Mouse (Mus musculus) liver, embryonic 13.5 days (tissue): ENCODE data around the gene Tmem190. TPM values are rescaled to one million over a fixed set of nuclear protein-coding genes. Genes with fewer than 3 reads are reported as not detected.
"Not testable (repeated sequence)": the region's sequence is repeated elsewhere in the genome, so short reads cannot be mapped to it uniquely, and the experiment has no call there.

Experiments
- ATAC-seq: fragments of 200-750 bp; cut with Nextera tagmentation; 2 replicates; pipeline ENCODE4 v1.8.0; 2017; ENCODE audit warnings: low read depth, mild to moderate bottlenecking, moderate number of reproducible peaks, moderate library complexity
- DNase-seq: peaks from one replicate; pipeline ENCODE4 v3.0.0; 2022
- H3K27ac ChIP-seq: fragments of 300-500 bp; sonication (generic); 2 replicates; pipeline ENCODE4 v1.5.1; 2015; ENCODE audit warnings: moderate library complexity, mild to moderate bottlenecking, inconsistent platforms
- H3K27me3 ChIP-seq: fragments of 300-500 bp; sonication (generic); 2 replicates; pipeline ENCODE4 v1.6.1; 2015; ENCODE audit warnings: mild to moderate bottlenecking, inconsistent platforms
- H3K36me3 ChIP-seq: fragments of 300-500 bp; sonication (generic); 2 replicates; pipeline ENCODE4 v1.6.1; 2015; ENCODE audit warnings: mild to moderate bottlenecking, inconsistent platforms
- H3K4me1 ChIP-seq: fragments of 300-500 bp; sonication (generic); replicated peaks from 2 replicates; pipeline ENCODE4 v1.6.1; 2015; ENCODE audit warnings: inconsistent platforms
- H3K4me2 ChIP-seq: fragments of 300-500 bp; sonication (generic); 2 replicates; pipeline ENCODE4 v1.6.1; 2015; ENCODE audit warnings: inconsistent platforms, mild to moderate bottlenecking, moderate library complexity
- H3K4me3 ChIP-seq: fragments of 300-500 bp; sonication (generic); replicated peaks from 2 replicates; pipeline ENCODE4 v1.5.1; 2015; ENCODE audit warnings: mild to moderate bottlenecking, inconsistent platforms
- H3K9ac ChIP-seq: fragments of 300-500 bp; sonication (generic); 2 replicates; pipeline ENCODE4 v1.6.1; 2015; ENCODE audit warnings: mild to moderate bottlenecking, inconsistent platforms
- H3K9me3 ChIP-seq: fragments of 300-500 bp; sonication (generic); replicated peaks from 2 replicates; pipeline ENCODE4 v1.6.1; 2016; ENCODE audit warnings: inconsistent platforms
- WGBS: fragments of 180-500 bp; shearing (Covaris S2); methylation state at CpG from one replicate; pipeline ENCODE4 v1.1.7; 2015; ENCODE audit not compliant: insufficient replicate concordance; 5-methylcytosine and 5-hydroxymethylcytosine counted together
- polyA plus RNA-seq: library from polyadenylated mRNA; unstranded; fragments of >200 nt; fragmentation: Nextera tagmentation; extraction: Ambion mirVana; gene quantifications from 2 replicates; pipeline ENCODE4 v1.2.1, GENCODE M21; 2015

Tmem190 gene
- polyA plus RNA-seq, 1 experiment from 2014 or later = 0.44 TPM

DNA sequence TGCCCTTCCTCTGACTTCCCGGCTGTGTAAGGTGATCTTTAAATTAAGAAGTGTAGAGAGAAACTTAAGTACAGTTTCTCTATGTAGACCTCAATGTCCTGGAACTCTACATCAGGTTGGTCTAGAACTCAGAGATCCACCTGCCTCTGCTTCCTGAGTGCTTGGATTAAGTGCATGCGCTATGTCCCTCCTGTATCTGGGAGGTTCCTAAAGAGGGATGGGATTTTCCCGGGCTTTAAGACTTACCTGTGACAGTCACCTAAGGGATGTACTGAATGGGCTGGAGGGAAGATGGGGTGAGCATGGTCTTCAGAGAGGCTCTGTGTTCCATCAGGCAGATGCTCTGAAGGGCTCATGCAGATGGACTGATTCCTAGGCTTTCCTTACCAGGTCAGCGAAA is 10.9 kb downstream of the Tmem190 start:
- H3K4me2 ChIP-seq = peak overlapping the region; percentile 82
- peak overlapping the region; percentile 95 for H3K27ac ChIP-seq
- no peaks in the 10 kb centered on the region for H3K27me3 ChIP-seq
- H3K9me3 ChIP-seq = no peaks in the 10 kb centered on the region
- H3K4me1 ChIP-seq = peaks cover 49% of the 10 kb centered on the region
- DNase-seq = no peak
- peaks cover 47% of the 10 kb centered on the region for H3K36me3 ChIP-seq
- peak overlapping the region; percentile 92 for H3K4me3 ChIP-seq
- WGBS = 23% methylated on average over 4 of the region's 4 CpGs
- H3K9ac ChIP-seq = peak overlapping the region; percentile 96
- ATAC-seq = no peak

DNA sequence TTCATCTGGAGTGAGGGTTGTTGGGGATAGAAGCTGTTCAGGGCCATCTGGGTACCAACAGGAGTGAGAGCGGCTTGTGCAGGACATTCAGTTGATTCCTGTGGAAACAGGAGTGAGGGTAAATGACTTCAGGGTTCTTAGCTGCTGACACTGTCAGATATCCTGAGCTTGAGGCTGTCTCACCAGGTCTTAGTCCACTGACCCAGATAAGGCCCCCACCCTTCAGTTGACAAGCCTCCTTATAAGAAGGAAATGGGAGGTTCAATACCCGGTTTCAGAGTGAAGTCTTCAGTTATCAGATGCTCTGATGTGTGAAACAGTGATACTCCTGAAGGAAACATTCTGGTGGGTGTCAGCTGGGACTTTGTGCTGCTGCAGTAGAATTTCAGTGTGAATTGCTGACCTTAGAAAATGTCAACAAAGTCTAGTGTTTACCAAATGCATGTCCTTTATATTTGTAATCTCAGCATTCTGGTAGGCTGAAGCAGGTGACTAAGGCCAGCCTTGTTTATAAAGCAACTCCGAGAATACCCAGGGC is 12.0 kb downstream of the Tmem190 start:
- 50% methylated on average over 3 of the region's 3 CpGs for WGBS
- Histone ChIP-seq H3K9ac (peak overlapping the region; percentile 96), H3K4me2 (peak overlapping the region; percentile 82), H3K27ac (peak overlapping the region; percentile 95), H3K9me3 (no peaks in the 10 kb centered on the region), H3K27me3 (no peaks in the 10 kb centered on the region), H3K36me3 (peaks cover 53% of the 10 kb centered on the region), H3K4me3 (peak overlapping the region; percentile 92), H3K4me1 (peaks cover 41% of the 10 kb centered on the region)
- ATAC-seq (0 out of 2 replicates have a peak, but pooled peaks have one; percentile 4), DNase-seq (no peak)

DNA sequence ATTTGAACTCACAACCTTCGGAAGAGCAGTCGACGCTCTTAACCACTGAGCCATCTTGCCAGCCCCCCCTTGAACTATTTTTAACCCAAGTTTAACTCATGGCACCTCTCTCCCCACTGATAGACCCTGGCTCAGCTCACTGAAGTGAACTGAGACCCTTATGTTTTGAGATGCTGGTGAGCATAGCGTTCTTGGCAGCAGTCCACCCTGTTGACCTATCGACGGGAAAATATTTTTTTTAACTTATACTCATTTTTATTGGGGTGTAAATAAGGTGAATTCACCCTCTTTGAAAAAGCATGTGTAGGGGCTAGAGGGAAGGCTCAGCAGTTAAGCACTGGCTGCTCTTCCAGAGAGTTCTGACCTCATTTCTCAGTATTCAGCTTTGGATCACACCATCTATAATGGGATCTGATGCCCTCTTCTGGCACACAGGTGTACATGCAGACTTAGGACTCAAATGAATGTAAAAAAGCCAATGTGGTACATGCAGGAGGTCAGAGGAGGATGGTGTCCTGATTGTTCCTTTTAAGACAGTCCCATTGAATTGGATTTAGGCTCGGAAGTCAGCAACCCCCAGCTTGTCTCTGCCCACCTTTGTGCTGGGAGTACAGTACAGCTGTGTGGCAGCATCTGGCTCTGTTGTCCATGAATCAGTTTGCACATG is 13.2 kb downstream of the Tmem190 start:
- H3K27me3 ChIP-seq = no peaks in the 10 kb centered on the region
- no peak for DNase-seq
- H3K36me3 ChIP-seq = peaks cover 53% of the 10 kb centered on the region
- no peak overlapping the region; the same call in none of the 2 replicates for H3K27ac ChIP-seq
- H3K4me1 ChIP-seq = peaks cover 35% of the 10 kb centered on the region
- H3K9ac ChIP-seq = no peak overlapping the region
- ATAC-seq = no peak
- WGBS = 66% methylated on average over 7 of the region's 7 CpGs
- no peak overlapping the region for H3K4me3 ChIP-seq
- H3K4me2 ChIP-seq = no peak overlapping the region
- H3K9me3 ChIP-seq = no peaks in the 10 kb centered on the region

DNA sequence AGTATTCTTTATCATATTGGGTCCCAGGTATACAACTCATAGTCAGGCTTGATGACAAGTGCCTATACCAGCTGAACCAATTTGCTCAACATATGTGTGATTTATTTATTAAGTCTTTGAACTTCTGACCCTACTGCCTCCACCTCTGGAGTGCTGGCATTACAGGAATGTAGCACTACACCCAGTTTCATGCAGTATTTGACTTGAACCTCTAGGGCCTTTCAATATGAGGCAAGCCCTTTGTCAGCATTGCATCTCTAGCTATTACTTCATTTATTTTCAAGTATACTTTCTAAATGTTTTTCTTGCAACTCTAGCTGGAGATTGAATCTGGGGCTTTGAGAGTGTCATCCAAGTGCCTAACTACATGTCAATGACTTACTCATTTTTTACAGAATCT is 19.5 kb downstream of the Tmem190 start:
- no peak for ATAC-seq
- Histone ChIP-seq H3K4me1 (peaks cover 13% of the 10 kb centered on the region), H3K27me3 (no peaks in the 10 kb centered on the region), H3K27ac (no peak overlapping the region), H3K4me2 (no peak overlapping the region), H3K9me3 (no peaks in the 10 kb centered on the region), H3K4me3 (no peak overlapping the region), H3K9ac (no peak overlapping the region), H3K36me3 (peaks cover 64% of the 10 kb centered on the region)
- no peak for DNase-seq

DNA sequence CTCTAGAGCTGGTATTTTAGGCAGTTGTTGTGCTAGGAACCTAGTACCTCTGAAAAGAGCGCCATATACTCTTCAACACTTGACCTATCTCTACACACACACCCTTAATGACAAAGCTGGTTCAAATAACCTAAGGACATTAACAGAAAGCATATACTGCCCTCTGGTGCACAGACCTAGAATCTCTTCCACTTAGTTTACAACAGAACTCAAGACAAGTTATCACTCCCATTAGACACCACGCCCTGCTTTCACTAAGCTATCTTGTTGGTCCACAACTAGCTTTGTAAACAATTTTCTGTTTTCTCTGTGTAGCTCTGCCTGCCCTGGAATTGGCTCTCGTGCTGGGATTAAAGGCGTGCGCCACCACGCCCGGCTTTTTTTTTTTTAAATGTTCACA is 24.0 kb downstream of the Tmem190 start:
- WGBS = 39% methylated on average over 7 of the region's 7 CpGs
- Histone ChIP-seq H3K36me3 (peaks cover 84% of the 10 kb centered on the region), H3K27ac (peak overlapping the region; percentile 86)

DNA sequence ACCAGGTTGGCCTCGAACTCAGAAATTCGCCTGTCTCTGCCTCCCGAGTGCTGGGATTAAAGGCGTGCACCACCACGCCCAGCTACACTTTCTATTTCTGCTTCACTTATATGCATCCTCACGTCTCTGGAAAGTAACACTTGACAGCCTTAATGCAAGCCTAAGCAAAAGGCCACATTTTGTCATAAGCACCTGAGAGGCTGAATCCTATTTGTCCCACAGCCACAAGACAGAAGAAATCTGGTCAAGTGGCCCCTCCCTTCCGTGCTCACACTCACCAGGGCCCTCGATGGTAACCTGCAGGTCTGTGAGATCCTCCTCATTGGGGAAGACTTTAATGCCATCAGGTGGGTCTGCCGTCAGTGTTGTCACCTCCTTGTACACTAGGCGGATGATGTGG is 28.4 kb downstream of the Tmem190 start:
- ATAC-seq, H3K9me3 ChIP-seq, DNase-seq, H3K27me3 ChIP-seq: not testable (repeated sequence)
- peaks cover 55% of the 10 kb centered on the region for H3K4me1 ChIP-seq
- H3K4me2 ChIP-seq = peak overlapping the region; percentile 89
- H3K36me3 ChIP-seq = peaks cover 51% of the 10 kb centered on the region
- peak overlapping the region; percentile 92 for H3K27ac ChIP-seq
- H3K9ac ChIP-seq = peak overlapping the region; percentile 100
- WGBS = 15% methylated on average over 10 of the region's 10 CpGs
- peak overlapping the region; percentile 88 for H3K4me3 ChIP-seq

More for the DNA sequence above, 24.0 kb downstream of the Tmem190 start:
- Histone ChIP-seq H3K4me2 (peak overlapping the region; percentile 31), H3K4me1 (peaks cover 50% of the 10 kb centered on the region), H3K4me3 (0 out of 2 replicates have a peak overlapping the region, but pooled peaks have one; percentile 2), H3K9ac (peak overlapping the region; percentile 7; the same call in 1 of the 2 replicates), H3K27me3 (no peaks in the 10 kb centered on the region), H3K9me3 (no peaks in the 10 kb centered on the region)
- peak; percentile 85 for ATAC-seq
- peak; percentile 70 for DNase-seq

DNA sequence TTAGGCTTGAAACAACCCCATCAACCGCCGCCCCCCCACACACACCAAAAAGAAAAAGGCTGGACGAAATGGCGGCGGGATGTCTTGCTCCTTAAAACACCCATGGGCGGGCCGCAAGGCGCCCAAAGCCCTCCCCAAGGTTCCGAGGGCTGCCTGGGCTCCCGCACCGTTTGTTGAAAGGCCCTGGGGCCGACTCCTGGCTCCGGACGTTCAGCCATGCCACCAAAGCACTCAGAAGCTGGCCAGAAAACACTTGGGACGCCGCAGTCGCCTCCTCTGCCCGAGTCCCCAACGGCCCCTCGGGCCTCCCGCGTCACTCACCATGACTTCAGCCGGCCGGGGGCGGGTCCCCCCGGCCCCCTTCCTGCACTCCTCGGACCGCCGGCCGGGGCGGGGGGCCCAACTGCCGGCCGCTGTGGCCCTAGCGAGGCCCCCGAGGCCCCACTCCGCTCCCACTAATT is 29.1 kb downstream of the Tmem190 start:
- peak overlapping the region; percentile 100 for H3K9ac ChIP-seq
- H3K27ac ChIP-seq = peak overlapping the region; percentile 92
- H3K27me3 ChIP-seq = no peaks in the 10 kb centered on the region
- H3K4me2 ChIP-seq = peak overlapping the region; percentile 89
- peak overlapping the region; percentile 88 for H3K4me3 ChIP-seq
- ATAC-seq = no peak; the same call in 1 of the 2 replicates
- H3K36me3 ChIP-seq = peaks cover 44% of the 10 kb centered on the region
- H3K9me3 ChIP-seq = no peaks in the 10 kb centered on the region
- 1% methylated on average over 30 of the region's 36 CpGs for WGBS
- peaks cover 48% of the 10 kb centered on the region for H3K4me1 ChIP-seq
- DNase-seq = no peak

DNA sequence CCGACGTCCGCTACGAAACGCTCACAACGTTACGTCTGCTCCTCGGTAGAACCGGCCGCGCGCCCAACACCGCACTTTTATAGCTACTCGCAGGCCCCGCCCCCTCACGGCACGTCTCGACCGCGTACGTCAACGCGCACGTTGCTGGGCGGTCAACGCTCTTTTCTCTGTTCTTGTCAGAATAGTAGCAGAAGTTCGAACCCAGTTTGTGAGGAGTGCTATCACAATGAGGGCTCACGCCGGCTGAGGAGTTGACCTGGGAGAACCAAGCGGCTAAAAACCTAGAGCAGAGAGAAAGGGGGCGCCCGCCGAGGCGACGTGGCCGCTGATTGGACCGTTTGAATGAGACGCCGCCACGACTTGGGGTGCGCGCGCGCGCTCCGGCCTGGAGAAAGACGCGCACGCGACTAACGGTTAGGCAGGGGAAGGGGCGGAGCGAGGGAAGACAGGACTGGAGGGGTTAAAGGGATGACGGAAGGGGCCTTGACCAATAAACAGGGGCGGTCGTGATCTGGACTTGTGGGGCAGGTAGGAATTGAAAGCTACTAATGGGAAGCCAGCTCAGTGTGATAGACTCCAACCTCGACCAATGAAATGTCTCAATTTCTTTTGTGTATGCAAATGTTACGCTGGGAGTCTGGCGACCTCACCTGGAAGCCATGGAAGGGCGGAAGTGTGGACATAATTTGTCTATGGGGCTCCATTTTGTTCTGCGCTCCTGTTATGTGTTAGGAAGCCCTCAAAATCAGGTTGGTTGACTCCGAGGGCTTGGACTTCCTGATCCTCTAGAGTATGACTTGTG is 29.8 kb downstream of the Tmem190 start, which contains the start of gene Ube2s:
TSS of gene Ube2s (minus strand) at position 288 of the 802 bp plus-strand sequence.
- H3K27me3 ChIP-seq = no peaks in the 10 kb centered on the region
- no peaks in the 10 kb centered on the region for H3K9me3 ChIP-seq
- DNase-seq (peak; percentile 98), ATAC-seq (peak; percentile 98)
- H3K9ac ChIP-seq = peak within 1 kb of the TSS; percentile 100
- peaks cover 37% of the 10 kb centered on the region for H3K36me3 ChIP-seq
- peak within 1 kb of the TSS; percentile 92 for H3K27ac ChIP-seq
- H3K4me2 ChIP-seq = peak within 1 kb of the TSS; percentile 89
- peaks cover 41% of the 10 kb centered on the region for H3K4me1 ChIP-seq
- peak within 1 kb of the TSS; percentile 88 for H3K4me3 ChIP-seq
- WGBS = 0% methylated on average over 62 of the region's 62 CpGs

DNA sequence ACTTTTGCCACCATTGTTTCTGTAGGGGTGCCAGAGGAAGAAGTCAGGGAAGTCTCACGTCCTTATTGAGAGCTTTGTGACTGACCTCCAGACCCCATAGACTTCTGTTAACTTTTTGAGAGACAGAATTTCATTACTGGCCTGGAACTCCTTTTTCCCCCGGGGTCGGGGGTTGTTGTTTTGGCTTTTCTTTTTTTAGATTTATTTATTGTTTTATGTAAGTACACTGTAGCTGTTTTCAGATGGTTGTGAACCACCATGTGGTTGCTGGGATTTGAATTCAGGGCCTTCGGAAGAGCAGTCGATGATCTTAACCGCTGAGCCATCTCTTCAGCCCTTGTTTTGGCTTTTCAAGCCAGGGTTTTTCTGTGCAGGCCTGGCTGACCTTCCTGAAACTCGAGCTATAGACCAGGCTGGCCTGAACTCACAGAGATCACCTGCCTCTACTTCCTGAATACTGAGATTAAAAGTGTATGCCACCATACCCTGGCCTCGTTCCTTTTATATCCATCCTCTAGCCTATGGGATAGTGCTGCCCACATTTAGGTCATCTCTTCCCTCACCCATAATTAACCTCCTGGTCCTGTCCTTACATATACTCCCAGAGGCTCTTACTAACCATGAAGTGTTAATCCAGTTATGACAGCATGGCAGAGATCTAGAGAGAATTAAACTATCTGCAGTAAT is 30.5 kb downstream of the Tmem190 start:
- Histone ChIP-seq H3K9me3 (no peaks in the 10 kb centered on the region), H3K36me3 (peaks cover 33% of the 10 kb centered on the region), H3K27ac (peak overlapping the region; percentile 92), H3K4me3 (peak overlapping the region; percentile 88), H3K27me3 (no peaks in the 10 kb centered on the region), H3K4me1 (peaks cover 37% of the 10 kb centered on the region), H3K4me2 (peak overlapping the region; percentile 89), H3K9ac (peak overlapping the region; percentile 80)
- DNase-seq (no peak), ATAC-seq (no peak)
- WGBS = 11% methylated on average over 8 of the region's 8 CpGs

DNA sequence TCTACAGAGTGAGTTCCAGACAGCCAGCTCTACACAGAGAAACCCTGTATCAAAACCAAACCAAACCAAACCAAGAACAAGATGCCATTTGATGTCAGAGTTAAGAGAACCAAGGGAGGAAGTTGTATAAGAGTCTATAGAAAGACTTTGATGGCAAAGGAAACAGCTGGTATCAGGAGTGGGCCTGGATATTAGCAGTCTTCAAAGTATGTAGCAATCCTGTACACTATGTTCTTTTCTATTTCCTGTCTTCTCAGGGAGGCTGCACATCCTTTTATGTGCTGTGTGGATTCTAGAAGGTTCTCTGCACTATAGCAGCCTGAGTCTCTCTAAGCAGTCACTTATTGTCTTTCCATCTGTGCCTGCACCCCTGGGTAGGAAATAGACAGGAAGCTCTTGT is 33.8 kb downstream of the Tmem190 start:
- Histone ChIP-seq H3K27me3 (no peaks in the 10 kb centered on the region), H3K9ac (no peak overlapping the region), H3K36me3 (no peaks in the 10 kb centered on the region), H3K4me3 (no peak overlapping the region), H3K4me1 (peaks cover 7% of the 10 kb centered on the region), H3K4me2 (no peak overlapping the region), H3K9me3 (no peaks in the 10 kb centered on the region), H3K27ac (no peak overlapping the region)
- no peak for ATAC-seq
- no peak for DNase-seq

DNA sequence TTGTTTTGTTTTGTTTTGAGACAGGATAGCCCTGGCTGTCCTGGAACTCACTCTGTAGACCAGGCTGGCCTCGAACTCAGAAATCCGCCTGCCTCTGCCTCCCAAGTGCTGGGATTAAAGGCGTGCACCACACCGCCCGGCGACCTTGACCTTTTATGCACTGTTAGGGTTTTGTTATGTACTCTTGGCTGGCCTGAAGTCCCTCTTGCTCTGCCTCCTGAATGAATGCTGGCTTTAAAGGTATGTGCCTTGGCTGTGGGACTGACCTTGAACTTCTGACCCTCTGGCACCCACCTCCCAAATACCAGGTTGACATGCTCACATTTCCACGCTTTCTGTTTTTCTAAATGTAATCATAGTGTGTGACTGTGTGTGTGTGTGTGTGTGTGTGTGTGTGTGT is 38.2 kb downstream of the Tmem190 start:
- H3K4me2 ChIP-seq, H3K9me3 ChIP-seq, H3K27me3 ChIP-seq, H3K4me3 ChIP-seq, H3K27ac ChIP-seq, H3K9ac ChIP-seq, ATAC-seq, H3K4me1 ChIP-seq, H3K36me3 ChIP-seq, DNase-seq: not testable (repeated sequence)
- 71% methylated on average over 7 of the region's 7 CpGs for WGBS
